Mouse (Mus musculus): ENCODE results near the gene Gm21921. TPM values are rescaled to one million over a fixed set of nuclear protein-coding genes. Genes with fewer than 3 reads are reported as not detected.

The Gm21921 gene
- not detected in 2 replicates for polyA plus RNA-seq (2012; rRNA removed)

GRCm38 (mm10) chrY:24796143-24796542 is at the start of gene Gm21921:
Gm21921 (minus strand) TSS chrY:24796243.

Measured in liver, embryonic 18 days (tissue).